Mouse (Mus musculus): ENCODE measurements around the gene Ptpro. TPM values are rescaled to one million over a fixed set of nuclear protein-coding genes. Genes with fewer than 3 reads are reported as not detected.
A peak's percentile ranks its signal among the peaks of the same experiment; 100 is the strongest.

Ptpro gene
- total RNA-seq (2012; rRNA removed) (not detected in 2 replicates), total RNA-seq (2014; rRNA removed) (0.11 and 0.22 TPM in 2 replicates), polyA plus RNA-seq (2012; ENCODE audit: insufficient read length, low read depth) (0.16 and 0.23 TPM in 2 replicates)

- in situ Hi-C loops (cut with MboI; ENCODE audit: low pct_ligation_motif_present, low pct_unique_long_range_greater_than_20kb, low sequenced_read_pairs) (no loop called here), dilution Hi-C loops (cut with MboI; ENCODE audit: extremely low pct_ligation_motif_present, extremely low pct_unique_long_range_greater_than_20kb, low sequenced_read_pairs) (no loop called here)
- Histone ChIP-seq H3K9me3 (replicated peaks; ENCODE audit: low read length) (peaks cover 3% of the 10 kb centered on the region), H3K27ac (ENCODE audit: insufficient read depth, low read depth) (no peak within 1 kb of the TSS), H3K4me2 (ENCODE audit: insufficient read depth, low read depth, poor library complexity, severe bottlenecking) (no peak within 1 kb of the TSS), H3K36me3 (replicated peaks in 1 of 2; ENCODE audit: control insufficient read depth in 1 of 2, insufficient read depth in 1 of 2, low read length in 1 of 2) (no peaks in the 10 kb centered on the region), H3K4me3 (replicated peaks in 1 of 3; ENCODE audit: low read depth in 2 of 3, low read length in 2 of 3, poor library complexity in 1 of 3) (no peak within 1 kb of the TSS), H3K79me2 (replicated peaks; ENCODE audit: control insufficient read depth, extremely low read depth, insufficient read depth, poor library complexity, severe bottlenecking) (no peaks in the 10 kb centered on the region), H3K4me1 (ENCODE audit: control insufficient read depth in 1 of 2, insufficient read depth in 2 of 2) (peaks cover 0 to 11% of the 10 kb centered on the region in 2 experiments; a peak in 1 of 4 replicates), H3K9ac (ENCODE audit: insufficient read depth, low read depth) (no peak within 1 kb of the TSS), H3K27me3 (replicated peaks) (no peaks in the 10 kb centered on the region)
- no peak for TF ChIP-seq NRF1 (IDR thresholded peaks at IDR 0.05; ENCODE audit: low read depth, low read length)
- TF ChIP-seq USF1 (IDR thresholded peaks at IDR 0.05; ENCODE audit: low read depth, low read length): no peak
- no peak for DNase-seq (ENCODE audit: extremely low read depth)
Observed at GRCm38 (mm10) chr6:137252194-137252886, at the start of gene Ptpro. Gene Ptpro, plus strand, starts transcription at chr6:137252319.

GRCm38 (mm10) chr6:137202661-137203060 lies 49.5 kb upstream of the Ptpro start:
- no peaks in the 10 kb centered on the region for H3K4me1 ChIP-seq (ENCODE audit: control insufficient read depth in 1 of 2, insufficient read depth in 2 of 2)
- H3K79me2 ChIP-seq (replicated peaks; ENCODE audit: control insufficient read depth, extremely low read depth, insufficient read depth, poor library complexity, severe bottlenecking): no peaks in the 10 kb centered on the region
- no peak overlapping the region for H3K27ac ChIP-seq (ENCODE audit: insufficient read depth, low read depth)
- no peaks in the 10 kb centered on the region for H3K9me3 ChIP-seq (replicated peaks; ENCODE audit: low read length)
- H3K27me3 ChIP-seq (replicated peaks): no peaks in the 10 kb centered on the region
- no peak overlapping the region for H3K9ac ChIP-seq (ENCODE audit: insufficient read depth, low read depth)
- dilution Hi-C loops (cut with MboI; ENCODE audit: extremely low pct_ligation_motif_present, extremely low pct_unique_long_range_greater_than_20kb, low sequenced_read_pairs): no loop called here
- no peak overlapping the region for H3K4me3 ChIP-seq (replicated peaks in 1 of 3; ENCODE audit: low read depth in 2 of 3, low read length in 2 of 3, poor library complexity in 1 of 3)
- TF ChIP-seq MAX (IDR thresholded peaks at IDR 0.05; ENCODE audit: low read length) (no peak), USF1 (IDR thresholded peaks at IDR 0.05; ENCODE audit: low read depth, low read length) (no peak), CTCF (conservative IDR thresholded peaks at IDR 0.05 in 1 of 2, IDR thresholded peaks at IDR 0.05 in 1 of 2; ENCODE audit: low read depth in 2 of 2, low read length in 2 of 2) (no peak), ZC3H11A (IDR thresholded peaks at IDR 0.05; ENCODE audit: low read depth, low read length) (no peak), NELFE (IDR thresholded peaks at IDR 0.05; ENCODE audit: low read depth, low read length) (no peak), RAD21 (IDR thresholded peaks at IDR 0.05; ENCODE audit: low read depth, low read length) (no peak), JUND (conservative IDR thresholded peaks at IDR 0.05; ENCODE audit: low read depth, low read length) (no peak)
- no peak overlapping the region for H3K4me2 ChIP-seq (ENCODE audit: insufficient read depth, low read depth, poor library complexity, severe bottlenecking)
- in situ Hi-C loops (cut with MboI; ENCODE audit: low pct_ligation_motif_present, low pct_unique_long_range_greater_than_20kb, low sequenced_read_pairs): loop anchor here (25.0 kb wide), 1 partner anchor 185 kb away; no protein-coding TSS in a partner anchor
- DNase-seq (ENCODE audit: extremely low read depth): no peak
- no peaks in the 10 kb centered on the region for H3K36me3 ChIP-seq (replicated peaks in 1 of 2; ENCODE audit: control insufficient read depth in 1 of 2, insufficient read depth in 1 of 2, low read length in 1 of 2)

GRCm38 (mm10) chr6:137205662-137206400 lies 46.3 kb upstream of the Ptpro start:
- H3K4me1 ChIP-seq (ENCODE audit: control insufficient read depth in 1 of 2, insufficient read depth in 2 of 2): no peaks in the 10 kb centered on the region
- no peaks in the 10 kb centered on the region for H3K79me2 ChIP-seq (replicated peaks; ENCODE audit: control insufficient read depth, extremely low read depth, insufficient read depth, poor library complexity, severe bottlenecking)
- no peak overlapping the region for H3K27ac ChIP-seq (ENCODE audit: insufficient read depth, low read depth)
- H3K4me2 ChIP-seq (ENCODE audit: insufficient read depth, low read depth, poor library complexity, severe bottlenecking): no peak overlapping the region
- H3K9me3 ChIP-seq (replicated peaks; ENCODE audit: low read length): no peaks in the 10 kb centered on the region
- H3K9ac ChIP-seq (ENCODE audit: insufficient read depth, low read depth): no peak overlapping the region
- no peaks in the 10 kb centered on the region for H3K27me3 ChIP-seq (replicated peaks)
- peak; percentile 61 for DNase-seq (ENCODE audit: extremely low read depth)
- dilution Hi-C loops (cut with MboI; ENCODE audit: extremely low pct_ligation_motif_present, extremely low pct_unique_long_range_greater_than_20kb, low sequenced_read_pairs) (no loop called here), in situ Hi-C loops (cut with MboI; ENCODE audit: low pct_ligation_motif_present, low pct_unique_long_range_greater_than_20kb, low sequenced_read_pairs) (loop anchor here (25.0 kb wide), 1 partner anchor 181 kb away; no protein-coding TSS in a partner anchor)
- no peak overlapping the region for H3K4me3 ChIP-seq (replicated peaks in 1 of 3; ENCODE audit: low read depth in 2 of 3, low read length in 2 of 3, poor library complexity in 1 of 3)
- H3K36me3 ChIP-seq (replicated peaks in 1 of 2; ENCODE audit: control insufficient read depth in 1 of 2, insufficient read depth in 1 of 2, low read length in 1 of 2): no peaks in the 10 kb centered on the region
- TF ChIP-seq CHD2 (IDR thresholded peaks at IDR 0.05; ENCODE audit: low read length) (no peak), MEF2A (IDR thresholded peaks at IDR 0.05; ENCODE audit: borderline replicate concordance, low read depth, low read length) (no peak), MAX (IDR thresholded peaks at IDR 0.05; ENCODE audit: low read length) (no peak), ZC3H11A (IDR thresholded peaks at IDR 0.05; ENCODE audit: low read depth, low read length) (peak; percentile 14; the same call in 1 of the 2 replicates), POLR2AphosphoS2 (IDR thresholded peaks at IDR 0.05; ENCODE audit: low read depth, low read length) (no peak), TBP (conservative IDR thresholded peaks at IDR 0.05; ENCODE audit: low read depth, low read length) (no peak), USF1 (IDR thresholded peaks at IDR 0.05; ENCODE audit: low read depth, low read length) (no peak), MAFK (IDR thresholded peaks at IDR 0.05; ENCODE audit: insufficient replicate concordance, low read length) (no peak), RAD21 (IDR thresholded peaks at IDR 0.05; ENCODE audit: low read depth, low read length) (peak; percentile 68), PAX5 (IDR thresholded peaks at IDR 0.05; ENCODE audit: low read length) (no peak), ETS1 (conservative IDR thresholded peaks at IDR 0.05; ENCODE audit: low read depth, low read length) (no peak), NRF1 (IDR thresholded peaks at IDR 0.05; ENCODE audit: low read depth, low read length) (no peak), UBTF (IDR thresholded peaks at IDR 0.05; ENCODE audit: low read depth, low read length) (no peak), ZMIZ1 (IDR thresholded peaks at IDR 0.05; ENCODE audit: low read depth, low read length) (no peak), USF2 (conservative IDR thresholded peaks at IDR 0.05; ENCODE audit: low read depth, low read length) (no peak), RCOR1 (conservative IDR thresholded peaks at IDR 0.05; ENCODE audit: low read depth, low read length) (no peak), MYC (IDR thresholded peaks at IDR 0.05; ENCODE audit: low read depth, low read length) (no peak), NELFE (IDR thresholded peaks at IDR 0.05; ENCODE audit: low read depth, low read length) (no peak), HCFC1 (IDR thresholded peaks at IDR 0.05; ENCODE audit: low read depth, low read length) (no peak)
